ENCODE assay signal across 15 mouse cellular contexts in the genomic region with DNA sequence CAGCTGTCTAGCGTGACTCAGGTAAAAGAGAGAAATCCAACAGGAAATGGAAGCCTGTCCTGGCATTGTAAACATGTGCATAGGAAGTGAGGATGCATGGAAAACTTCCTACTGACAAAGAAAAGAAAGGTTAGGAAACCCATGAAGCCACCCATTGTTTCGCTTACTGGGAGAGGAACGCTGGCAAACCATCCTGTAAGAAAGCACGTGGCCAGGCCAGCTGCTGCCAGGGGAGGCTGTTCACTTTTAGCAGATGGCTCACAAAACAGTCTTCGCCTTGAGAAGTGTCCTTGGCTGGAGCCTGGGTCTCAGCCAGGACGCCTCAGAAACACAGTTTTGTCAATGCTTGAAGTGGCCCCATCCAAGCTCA.
A peak's percentile ranks its signal among the peaks of the same experiment; 100 is the strongest.
DNase-seq lines count a peak whose midpoint lies in the region; ATAC-seq and TF ChIP-seq lines count a peak whose summit lies in the region.
"Had no signal": no experiment of that assay in that cellular context is flagged by ENCODE, and none has a peak within 500 bp of the region (broad histone marks: within the 10 kb centered on the region; RNA-seq: fewer than 3 reads in every experiment).

No protein-coding gene starts in this region.

- H3K27me3 ChIP-seq in liver, embryonic 12.5 days (replicated peaks), result peaks cover 6% of the 10 kb centered on the region; the same call in 1 of the 2 replicates
- H3K27me3 ChIP-seq: forebrain, embryonic 13.5 days; heart, embryonic 15.5 days; limb, embryonic 12.5 days; midbrain, embryonic 15.5 days had no signal

- no peaks in the 10 kb centered on the region for H3K9me3 ChIP-seq in liver, embryonic 12.5 days (replicated peaks)
- H3K9me3 ChIP-seq: embryonic facial prominence, embryonic 10.5 days; forebrain, embryonic 13.5 days; heart, embryonic 15.5 days; limb, embryonic 12.5 days; midbrain, embryonic 15.5 days had no signal

- H3K36me3 ChIP-seq in liver, embryonic 12.5 days, result no peaks in the 10 kb centered on the region
- H3K36me3 ChIP-seq: embryonic facial prominence, embryonic 10.5 days; heart, embryonic 15.5 days; limb, embryonic 12.5 days; midbrain, embryonic 15.5 days had no signal

- TF ChIP-seq CTCF in gastrocnemius, adult 2 months (IDR thresholded peaks at IDR 0.05), result no peak

- 56% methylated on average over 6 of the region's 6 CpGs for WGBS in liver, embryonic 12.5 days (ENCODE audit: insufficient replicate concordance)

- no peak overlapping the region for H3K9ac ChIP-seq in liver, embryonic 12.5 days
- H3K9ac ChIP-seq: forebrain, embryonic 13.5 days; heart, embryonic 15.5 days; limb, embryonic 12.5 days; midbrain, embryonic 15.5 days had no signal

- intact Hi-C loops in heart, postnatal 36 days (cut with DNase I), result loop anchor here (5.0 kb wide), 1 partner anchor 35 kb away; no protein-coding TSS in a partner anchor
- intact Hi-C loops in gastrocnemius, adult 2 months (cut with DNase I), result no loop called here

- H3K27ac ChIP-seq in gastrocnemius, adult 2 months, result peak overlapping the region; percentile 79
- no peak overlapping the region for H3K27ac ChIP-seq in liver, embryonic 12.5 days
- H3K27ac ChIP-seq: embryonic facial prominence, embryonic 10.5 days; forebrain, embryonic 13.5 days; heart, embryonic 15.5 days; limb, embryonic 12.5 days; midbrain, embryonic 15.5 days had no signal

- no peak overlapping the region for H3K4me2 ChIP-seq in liver, embryonic 12.5 days
- H3K4me2 ChIP-seq: forebrain, embryonic 13.5 days; heart, embryonic 15.5 days; limb, embryonic 12.5 days; midbrain, embryonic 15.5 days had no signal

- ATAC-seq in liver, embryonic 12.5 days, result no peak
- ATAC-seq: forebrain, embryonic 13.5 days; inflammation-experienced regulatory T-cells, adult 6 months; midbrain, embryonic 15.5 days had no signal

- H3K4me3 ChIP-seq in gastrocnemius, adult 2 months, result no peak overlapping the region; the same call in 1 of the 2 replicates
- H3K4me3 ChIP-seq in liver, embryonic 12.5 days, result no peak overlapping the region
- H3K4me3 ChIP-seq: embryonic facial prominence, embryonic 10.5 days; forebrain, embryonic 13.5 days; heart, embryonic 15.5 days; limb, embryonic 12.5 days; midbrain, embryonic 15.5 days had no signal

- no peaks in the 10 kb centered on the region for H3K4me1 ChIP-seq in liver, embryonic 12.5 days
- H3K4me1 ChIP-seq: midbrain, embryonic 15.5 days had no signal

- DNase-seq in heart, adult 11 months, result peak; percentile 97
- DNase-seq in heart, postnatal 36 days, result no peak
- peak; percentile 71 for DNase-seq in NIH3T3 (ENCODE audit: low read depth)
- peak; percentile 73 for DNase-seq in gastrocnemius, adult 2 months
- peak; percentile 70 for DNase-seq in lung, postnatal 10 days
- DNase-seq in MN1 (ENCODE audit: low spot score), result no peak
- no peak for DNase-seq in kidney, adult 18-20 months
- DNase-seq: thymus, postnatal 36 days had no signal

Comparison
In these comparisons a context has a peak if more than half of its experiments do, and no peak if none do; other contexts are left out.
1. DNase-seq: peak in heart, adult 11 months (single experiment), NIH3T3 (single experiment), gastrocnemius, adult 2 months (single experiment) and lung, postnatal 10 days (single experiment); none in heart, postnatal 36 days (0 of 2), MN1 (single experiment) and kidney, adult 18-20 months (single experiment).